Mouse (Mus musculus) kidney, embryonic 14.5 days (tissue): ENCODE data around the gene Elp6. TPM values are rescaled to one million over a fixed set of nuclear protein-coding genes. Genes with fewer than 3 reads are reported as not detected.
A peak's percentile ranks its signal among the peaks of the same experiment; 100 is the strongest.

Experiments
- ATAC-seq: fragments of 200-750 bp; cut with Nextera tagmentation; 2 replicates; pipeline ENCODE4 v1.8.0; 2017; ENCODE audit warnings: moderate number of reproducible peaks, mild to moderate bottlenecking, moderate TSS enrichment, moderate library complexity; ENCODE audit not compliant: low FRiP score, low TSS enrichment
- H3K27ac ChIP-seq: fragments of 300-500 bp; sonication (generic); 2 replicates; pipeline ENCODE4 v1.5.1; 2014; ENCODE audit warnings: low read depth, mild to moderate bottlenecking, low read length, moderate library complexity, mixed read lengths
- H3K27me3 ChIP-seq: fragments of 300-500 bp; sonication (generic); 2 replicates; pipeline ENCODE4 v1.6.1; 2014; ENCODE audit warnings: mild to moderate bottlenecking, low read length; ENCODE audit not compliant: control insufficient read depth, insufficient read depth
- H3K36me3 ChIP-seq: fragments of 300-500 bp; sonication (generic); 2 replicates; pipeline ENCODE4 v1.6.1; 2014; ENCODE audit warnings: low read length, mixed read lengths; ENCODE audit not compliant: control insufficient read depth, insufficient read depth
- H3K4me1 ChIP-seq: fragments of 300-500 bp; sonication (generic); 2 replicates; pipeline ENCODE4 v1.6.1; 2014; ENCODE audit warnings: low read length, mixed read lengths; ENCODE audit not compliant: control insufficient read depth, insufficient read depth
- H3K4me2 ChIP-seq: fragments of 300-500 bp; sonication (generic); replicated peaks from 2 replicates; pipeline ENCODE4 v1.6.1; 2014; ENCODE audit warnings: low read depth, mild to moderate bottlenecking, low read length
- H3K4me3 ChIP-seq: fragments of 300-500 bp; sonication (generic); 2 replicates; pipeline ENCODE4 v1.5.1; 2014; ENCODE audit warnings: mild to moderate bottlenecking, low read length
- H3K9ac ChIP-seq: fragments of 300-500 bp; sonication (generic); 2 replicates; pipeline ENCODE4 v1.6.1; 2014; ENCODE audit warnings: low read depth, mild to moderate bottlenecking, low read length, moderate library complexity
- H3K9me3 ChIP-seq: fragments of 300-500 bp; sonication (generic); 2 replicates; pipeline ENCODE4 v1.6.1; 2016; ENCODE audit warnings: low read length; ENCODE audit not compliant: control insufficient read depth
- WGBS: fragments of 180-500 bp; shearing (Covaris S2); extraction: QIAGEN DNeasy Blood & Tissue Kit; methylation state at CpG from one replicate; pipeline ENCODE4 v1.1.7; 2014; 5-methylcytosine and 5-hydroxymethylcytosine counted together
- microRNA-seq: library from miRNA; unstranded; fragments of <30 nt; microRNA quantifications from one replicate; pipeline ENCODE4, GENCODE M21; 2016
- polyA plus RNA-seq: library from polyadenylated mRNA; unstranded; fragments of >200 nt; fragmentation: Nextera tagmentation; extraction: Ambion mirVana; gene quantifications from 2 replicates; pipeline ENCODE4 v1.2.1, GENCODE M21; 2014

Elp6 gene
- polyA plus RNA-seq, 1 experiment from 2014 or later: 33.8 TPM

- ATAC-seq: no peak
- H3K27ac ChIP-seq: no peak overlapping the region
- WGBS: 54% methylated on average over 12 of the region's 12 CpGs
Measured at GRCm38 (mm10) chr9:110361299-110361698, 56.3 kb downstream of the Elp6 start.

GRCm38 (mm10) chr9:110362337-110362736 is 57.4 kb downstream of the Elp6 start:
- H3K4me3 ChIP-seq: no peak overlapping the region
- 81% methylated on average over 10 of the region's 10 CpGs for WGBS
- ATAC-seq: no peak

More at GRCm38 (mm10) chr9:110361299-110361698, 56.3 kb downstream of the Elp6 start:
- H3K4me2 ChIP-seq: no peak overlapping the region
- no peak overlapping the region for H3K9ac ChIP-seq
- peaks cover 18% of the 10 kb centered on the region; the same call in 1 of the 2 replicates for H3K36me3 ChIP-seq
- H3K27me3 ChIP-seq: no peaks in the 10 kb centered on the region
- no peaks in the 10 kb centered on the region for H3K9me3 ChIP-seq
- H3K4me1 ChIP-seq: no peaks in the 10 kb centered on the region
- H3K4me3 ChIP-seq: no peak overlapping the region

DNA sequence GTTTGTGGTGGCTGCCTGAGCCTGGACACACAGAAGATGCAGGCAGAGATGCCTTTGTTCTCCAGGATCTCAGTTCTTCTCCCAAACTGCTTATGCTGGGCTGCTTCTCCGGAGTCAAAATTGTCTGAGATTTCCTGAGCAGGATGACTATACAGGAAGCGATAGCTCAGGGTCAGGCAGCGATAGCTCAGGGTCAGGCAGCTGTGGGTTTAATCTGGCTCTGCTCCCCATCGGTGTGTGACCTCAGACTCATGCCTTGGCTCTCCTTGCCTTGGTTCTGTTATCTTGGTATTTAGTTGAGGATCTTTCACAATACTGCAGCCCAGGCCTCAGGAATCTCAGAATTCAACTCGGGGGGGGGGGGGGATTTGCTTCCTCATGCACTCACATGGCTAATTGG is 61.8 kb downstream of the Elp6 start:
- Histone ChIP-seq H3K4me1 (no peaks in the 10 kb centered on the region), H3K9ac (no peak overlapping the region), H3K9me3 (no peaks in the 10 kb centered on the region), H3K27me3 (no peaks in the 10 kb centered on the region), H3K36me3 (peaks cover 25% of the 10 kb centered on the region; the same call in 1 of the 2 replicates), H3K4me3 (no peak overlapping the region), H3K4me2 (no peak overlapping the region), H3K27ac (no peak overlapping the region)
- 86% methylated on average over 5 of the region's 5 CpGs for WGBS
- ATAC-seq: no peak

More at GRCm38 (mm10) chr9:110362337-110362736, 57.4 kb downstream of the Elp6 start:
- no peaks in the 10 kb centered on the region for H3K9me3 ChIP-seq
- H3K4me2 ChIP-seq: no peak overlapping the region
- H3K27ac ChIP-seq: no peak overlapping the region
- H3K27me3 ChIP-seq: no peaks in the 10 kb centered on the region
- H3K36me3 ChIP-seq: peaks cover 18% of the 10 kb centered on the region; the same call in 1 of the 2 replicates
- no peaks in the 10 kb centered on the region for H3K4me1 ChIP-seq
- no peak overlapping the region for H3K9ac ChIP-seq

DNA sequence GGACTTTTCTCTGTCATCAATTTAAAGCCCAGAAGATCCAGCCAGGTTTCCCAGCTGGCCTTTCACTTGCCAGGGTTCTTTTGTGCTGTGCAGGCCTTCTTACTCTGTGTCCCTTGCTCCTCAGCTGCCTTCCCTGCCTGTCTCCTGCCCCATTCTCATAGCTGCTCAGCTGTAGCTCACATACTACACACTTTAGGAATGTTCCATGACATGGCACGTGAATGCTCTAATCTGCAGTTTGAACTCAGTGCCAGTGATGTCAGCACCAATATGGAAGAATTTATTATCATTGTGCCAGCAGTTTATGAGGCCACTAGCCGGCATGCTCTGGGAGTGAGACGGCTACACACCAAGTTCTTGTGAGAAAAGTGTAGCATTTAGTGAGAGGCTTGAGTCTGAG is 64.9 kb downstream of the Elp6 start:
- peaks cover 29% of the 10 kb centered on the region for H3K36me3 ChIP-seq
- WGBS: 92% methylated on average over 3 of the region's 3 CpGs
- ATAC-seq: no peak

More for the DNA sequence above, 64.9 kb downstream of the Elp6 start:
- Histone ChIP-seq H3K9me3 (no peaks in the 10 kb centered on the region), H3K27me3 (no peaks in the 10 kb centered on the region), H3K27ac (no peak overlapping the region), H3K4me2 (no peak overlapping the region), H3K4me1 (no peaks in the 10 kb centered on the region), H3K4me3 (no peak overlapping the region), H3K9ac (no peak overlapping the region)

Small RNA genes lying within 50 kb of the gene (microRNA-seq; reads per million reads assigned to microRNA genes)
- 98.7 reads per million, percentile 53 among the genes with 10 or more reads in this experiment for gene Mir6236

Other genes with a start within 250 kb of the Elp6 start
- 99.3 and 198 TPM in 2 replicates for gene Smarcc1, start 187.5 kb upstream of the Elp6 start, polyA plus RNA-seq
- gene Dhx30, start 187.3 kb upstream of the Elp6 start, polyA plus RNA-seq: 122 and 142 TPM in 2 replicates
- gene Cspg5, start 61.4 kb upstream of the Elp6 start, polyA plus RNA-seq: 0.76 and 1.4 TPM in 2 replicates
- gene Scap, start 28.1 kb downstream of the Elp6 start, polyA plus RNA-seq: 33.0 and 37.5 TPM in 2 replicates
- gene Ptpn23, start 103.0 kb downstream of the Elp6 start, polyA plus RNA-seq: 16.1 and 18.6 TPM in 2 replicates
- not detected in 2 replicates for gene Ngp, start 114.6 kb downstream of the Elp6 start, polyA plus RNA-seq
- gene Klhl18, start 171.5 kb downstream of the Elp6 start, polyA plus RNA-seq: 5.1 and 10.5 TPM in 2 replicates
- gene Kif9, start 171.8 kb downstream of the Elp6 start, polyA plus RNA-seq: 1.2 TPM in 2 replicates
- 46.5 and 55.9 TPM in 2 replicates for gene Setd2, start 227.4 kb downstream of the Elp6 start, polyA plus RNA-seq